Comparison of ENCODE assay signal across 26 mouse cellular contexts in genomic region chr1:79736408-79736807, GRCm38 (mm10). TPM values are rescaled to one million over a fixed set of nuclear protein-coding genes. Genes with fewer than 3 reads are reported as not detected.
DNase-seq lines count a peak whose midpoint lies in the region; ATAC-seq and TF ChIP-seq lines count a peak whose summit lies in the region.
"Had no signal": no experiment of that assay in that cellular context is flagged by ENCODE, and none has a peak within 500 bp of the region (broad histone marks: within the 10 kb centered on the region; RNA-seq: fewer than 3 reads in every experiment).

No protein-coding gene starts in this region.

- no peak overlapping the region for H3K9ac ChIP-seq in midbrain, embryonic 11.5 days (ENCODE audit: low read length)
- no peak overlapping the region for H3K9ac ChIP-seq in midbrain, embryonic 16.5 days (ENCODE audit: low read depth, low read length)
- H3K9ac ChIP-seq in stomach, postnatal 0 days (ENCODE audit: low read length), result no peak overlapping the region
- H3K9ac ChIP-seq: embryonic facial prominence, embryonic 13.5 days; embryonic facial prominence, embryonic 15.5 days; forebrain, embryonic 12.5 days had no signal

- no peaks in the 10 kb centered on the region for H3K36me3 ChIP-seq in midbrain, embryonic 11.5 days (ENCODE audit: control insufficient read depth, insufficient read depth, low read length)
- peaks cover 18% of the 10 kb centered on the region for H3K36me3 ChIP-seq in midbrain, embryonic 16.5 days (ENCODE audit: control insufficient read depth, insufficient read depth, low read length)
- H3K36me3 ChIP-seq in stomach, postnatal 0 days (ENCODE audit: control insufficient read depth, insufficient read depth, low read length), result no peaks in the 10 kb centered on the region

- H3K27me3 ChIP-seq in midbrain, embryonic 11.5 days (ENCODE audit: control insufficient read depth, insufficient read depth, low read length), result no peaks in the 10 kb centered on the region
- no peaks in the 10 kb centered on the region for H3K27me3 ChIP-seq in midbrain, embryonic 16.5 days (ENCODE audit: control insufficient read depth, insufficient read depth, low read depth, low read length)
- no peaks in the 10 kb centered on the region for H3K27me3 ChIP-seq in stomach, postnatal 0 days (ENCODE audit: control insufficient read depth, insufficient read depth, low read length)
- H3K27me3 ChIP-seq: CH12.LX; embryonic facial prominence, embryonic 13.5 days; embryonic facial prominence, embryonic 15.5 days; forebrain, embryonic 12.5 days had no signal

- no peak overlapping the region for H3K4me3 ChIP-seq in midbrain, embryonic 11.5 days (ENCODE audit: low read depth, low read length)
- H3K4me3 ChIP-seq in midbrain, embryonic 16.5 days (ENCODE audit: low read depth, low read length), result no peak overlapping the region
- no peak overlapping the region for H3K4me3 ChIP-seq in stomach, postnatal 0 days (ENCODE audit: low read depth, low read length)
- H3K4me3 ChIP-seq: embryonic facial prominence, embryonic 13.5 days; embryonic facial prominence, embryonic 15.5 days; erythroblast, embryonic 14.5 days; forebrain, embryonic 10.5 days; forebrain, embryonic 12.5 days had no signal

- no peak overlapping the region for H3K4me2 ChIP-seq in midbrain, embryonic 11.5 days
- H3K4me2 ChIP-seq in midbrain, embryonic 16.5 days (ENCODE audit: low read length), result no peak overlapping the region
- H3K4me2 ChIP-seq in stomach, postnatal 0 days (replicated peaks; ENCODE audit: low read depth), result no peak overlapping the region
- H3K4me2 ChIP-seq: embryonic facial prominence, embryonic 13.5 days; embryonic facial prominence, embryonic 15.5 days; forebrain, embryonic 12.5 days had no signal

- peak; percentile 68 for DNase-seq in midbrain, embryonic 11.5 days (ENCODE audit: low spot score, missing footprints)
- peak; percentile 46 for DNase-seq in NIH3T3 (ENCODE audit: low read depth)
- no peak for DNase-seq in stomach, postnatal 0 days (ENCODE audit: low spot score)
- no peak for DNase-seq in adrenal gland, adult 2 months
- DNase-seq in layer of hippocampus, postnatal 36 days, result no peak
- DNase-seq: adrenal gland, postnatal 10 days; adrenal gland, postnatal 25 days; B cell, adult 2 months; cerebellum, adult 11 months; cerebellum, adult 18-20 months; cerebellum, adult 8-10 months; cerebellum, adult 9-11 months; cerebellum, postnatal 14 days; cerebellum, postnatal 36 days; embryo, embryonic 11 days had no signal

- H3K9me3 ChIP-seq in midbrain, embryonic 11.5 days (ENCODE audit: control insufficient read depth, low read length), result no peaks in the 10 kb centered on the region
- H3K9me3 ChIP-seq in midbrain, embryonic 16.5 days (replicated peaks; ENCODE audit: control insufficient read depth, low read length, poor library complexity, severe bottlenecking), result no peaks in the 10 kb centered on the region
- no peaks in the 10 kb centered on the region for H3K9me3 ChIP-seq in stomach, postnatal 0 days (ENCODE audit: control insufficient read depth, low read length)
- H3K9me3 ChIP-seq: embryonic facial prominence, embryonic 13.5 days; embryonic facial prominence, embryonic 15.5 days; forebrain, embryonic 10.5 days; forebrain, embryonic 12.5 days; G1E had no signal

- no peak for ATAC-seq in midbrain, embryonic 11.5 days (ENCODE audit: low FRiP score)
- no peak for ATAC-seq in midbrain, embryonic 16.5 days
- 0 out of 2 replicates have a peak, but pooled peaks have one; percentile 47 for ATAC-seq in stomach, postnatal 0 days (ENCODE audit: low FRiP score, low TSS enrichment)
- ATAC-seq: CD4-positive, CD25-positive, alpha-beta regulatory T cell, adult 4 months; forebrain, embryonic 14.5 days; forebrain, embryonic 16.5 days had no signal

- TF ChIP-seq EP300 in stomach, postnatal 0 days (optimal IDR thresholded peaks at IDR 0.05), result no peak

- TF ChIP-seq CTCF in stomach, postnatal 0 days (IDR thresholded peaks at IDR 0.05; ENCODE audit: low read depth), result no peak

- H3K27ac ChIP-seq in midbrain, embryonic 11.5 days (ENCODE audit: low read depth, low read length), result no peak overlapping the region
- no peak overlapping the region for H3K27ac ChIP-seq in midbrain, embryonic 16.5 days (ENCODE audit: low read length)
- H3K27ac ChIP-seq in stomach, postnatal 0 days (replicated peaks), result no peak overlapping the region
- H3K27ac ChIP-seq: embryonic facial prominence, embryonic 13.5 days; embryonic facial prominence, embryonic 15.5 days; forebrain, embryonic 10.5 days; forebrain, embryonic 12.5 days had no signal

- WGBS in midbrain, embryonic 11.5 days, result 92% methylated on average over 3 of the region's 3 CpGs
- 96% methylated on average over 3 of the region's 3 CpGs for WGBS in midbrain, embryonic 16.5 days
- 69% methylated on average over 3 of the region's 3 CpGs for WGBS in stomach, postnatal 0 days

- H3K4me1 ChIP-seq in midbrain, embryonic 11.5 days (ENCODE audit: control insufficient read depth, insufficient read depth, low read length), result no peaks in the 10 kb centered on the region
- no peaks in the 10 kb centered on the region for H3K4me1 ChIP-seq in midbrain, embryonic 16.5 days (ENCODE audit: control insufficient read depth, insufficient read depth, low read length)
- H3K4me1 ChIP-seq in stomach, postnatal 0 days (replicated peaks; ENCODE audit: control insufficient read depth, insufficient read depth), result no peaks in the 10 kb centered on the region
- H3K4me1 ChIP-seq: embryonic facial prominence, embryonic 15.5 days; forebrain, embryonic 10.5 days; forebrain, embryonic 12.5 days had no signal

RNA-seq across cellular contexts. Expression of gene Mrpl44, which starts 39.4 kb away (rescaled TPM):
- polyA plus RNA-seq in midbrain, embryonic 11.5 days (2014; fragmentation: Nextera tagmentation; extraction: Ambion mirVana), result 57.7 and 60.8 TPM in 2 replicates
- polyA plus RNA-seq in midbrain, embryonic 16.5 days (2015; fragmentation: Nextera tagmentation; extraction: Ambion mirVana), result 41.8 and 42.9 TPM in 2 replicates
- 36.4 and 37.7 TPM in 2 replicates for polyA plus RNA-seq in stomach, postnatal 0 days (2015; fragmentation: Nextera tagmentation; extraction: Ambion mirVana)
- total RNA-seq in adrenal gland, adult 2 months (2021), result 10 to 100 TPM; 40.7 to 58.3 TPM
- 14.1 and 20.7 TPM in 2 replicates for polyA plus RNA-seq in adrenal gland, adult 2 months (2012; rRNA removed)
- 10 to 100 TPM; 26.1 to 29.9 TPM for total RNA-seq in layer of hippocampus, postnatal 36 days (2021)

RNA-seq across cellular contexts. Expression of gene Wdfy1, which starts 39.5 kb away (rescaled TPM):
- polyA plus RNA-seq in midbrain, embryonic 11.5 days (2014; fragmentation: Nextera tagmentation; extraction: Ambion mirVana), result 47.1 and 49.1 TPM in 2 replicates
- 137 and 149 TPM in 2 replicates for polyA plus RNA-seq in midbrain, embryonic 16.5 days (2015; fragmentation: Nextera tagmentation; extraction: Ambion mirVana)
- 29.6 and 32.6 TPM in 2 replicates for polyA plus RNA-seq in stomach, postnatal 0 days (2015; fragmentation: Nextera tagmentation; extraction: Ambion mirVana)
- 10 to 100 TPM; 42.6 to 43.5 TPM for total RNA-seq in adrenal gland, adult 2 months (2021)
- 39.0 and 48.4 TPM in 2 replicates for polyA plus RNA-seq in adrenal gland, adult 2 months (2012; rRNA removed)
- total RNA-seq in layer of hippocampus, postnatal 36 days (2021), result 10 to 100 TPM; 36.2 to 38.2 TPM

Comparison
In these comparisons a context has a peak if more than half of its experiments do, and no peak if none do; other contexts are left out.
1. DNase-seq: peak in midbrain, embryonic 11.5 days (single experiment) and NIH3T3 (single experiment); none in stomach, postnatal 0 days (single experiment), adrenal gland, adult 2 months (single experiment) and layer of hippocampus, postnatal 36 days (0 of 2).